Mouse (Mus musculus) neural tube, embryonic 11.5 days (tissue): ENCODE measurements around the gene Bcl11b. TPM values are rescaled to one million over a fixed set of nuclear protein-coding genes. Genes with fewer than 3 reads are reported as not detected.

Experiments
- ATAC-seq: fragments of 200-750 bp; cut with Nextera tagmentation; 2 replicates; pipeline ENCODE4 v1.8.0; 2017; ENCODE audit warnings: moderate number of reproducible peaks, mild to moderate bottlenecking, moderate TSS enrichment, moderate library complexity; ENCODE audit not compliant: insufficient read depth, low FRiP score, low TSS enrichment
- DNase-seq: peaks from one replicate; pipeline ENCODE4 v3.0.0-alpha.2; 2015; ENCODE audit warnings: low spot score
- H3K27ac ChIP-seq: fragments of 300-500 bp; sonication (generic); 2 replicates; pipeline ENCODE4 v1.5.1; 2014; ENCODE audit warnings: low read depth, mild to moderate bottlenecking, low read length
- H3K27me3 ChIP-seq: fragments of 300-500 bp; sonication (generic); 2 replicates; pipeline ENCODE4 v1.6.1; 2014; ENCODE audit warnings: mild to moderate bottlenecking, low read length, mixed read lengths; ENCODE audit not compliant: control insufficient read depth, insufficient read depth
- H3K36me3 ChIP-seq: fragments of 300-500 bp; sonication (generic); 2 replicates; pipeline ENCODE4 v1.6.1; 2014; ENCODE audit warnings: mild to moderate bottlenecking, low read length, moderate library complexity, mixed read lengths; ENCODE audit not compliant: control insufficient read depth, insufficient read depth
- H3K4me1 ChIP-seq: fragments of 300-500 bp; sonication (generic); 2 replicates; pipeline ENCODE4 v1.6.1; 2014; ENCODE audit warnings: low read length, mixed read lengths; ENCODE audit not compliant: control insufficient read depth, insufficient read depth
- H3K4me2 ChIP-seq: fragments of 300-500 bp; sonication (generic); 2 replicates; pipeline ENCODE4 v1.6.1; 2014; ENCODE audit warnings: low read depth, mild to moderate bottlenecking, moderate library complexity
- H3K4me3 ChIP-seq: fragments of 300-500 bp; sonication (generic); 2 replicates; pipeline ENCODE4 v1.5.1; 2014; ENCODE audit warnings: low read depth, low read length
- H3K9ac ChIP-seq: fragments of 300-500 bp; sonication (generic); 2 replicates; pipeline ENCODE4 v1.6.1; 2014; ENCODE audit warnings: mild to moderate bottlenecking, low read length
- H3K9me3 ChIP-seq: fragments of 300-500 bp; sonication (generic); 2 replicates; pipeline ENCODE4 v1.6.1; 2016; ENCODE audit warnings: low read length; ENCODE audit not compliant: control insufficient read depth
- WGBS: fragments of 180-500 bp; shearing (Covaris S2); extraction: QIAGEN DNeasy Blood & Tissue Kit; methylation state at CpG from one replicate; pipeline ENCODE4 v1.1.7; 2014; 5-methylcytosine and 5-hydroxymethylcytosine counted together
- polyA plus RNA-seq: library from polyadenylated mRNA; unstranded; fragments of >200 nt; fragmentation: Nextera tagmentation; extraction: Ambion mirVana; gene quantifications from 2 replicates; pipeline ENCODE4 v1.2.1, GENCODE M21; 2014

The Bcl11b gene
- polyA plus RNA-seq, 1 experiment from 2014 or later: 9.4 TPM

GRCm38 (mm10) chr12:107964396-107965085, 38.9 kb downstream of the Bcl11b start:
- 87% methylated on average over 14 of the region's 14 CpGs for WGBS
- no peak overlapping the region for H3K4me2 ChIP-seq
- no peaks in the 10 kb centered on the region; the same call in 1 of the 2 replicates for H3K36me3 ChIP-seq
- DNase-seq (no peak), ATAC-seq (no peak)
- peaks cover 28% of the 10 kb centered on the region for H3K4me1 ChIP-seq
- H3K9ac ChIP-seq: no peak overlapping the region
- H3K9me3 ChIP-seq: no peaks in the 10 kb centered on the region
- no peak overlapping the region for H3K4me3 ChIP-seq
- H3K27me3 ChIP-seq: no peaks in the 10 kb centered on the region
- H3K27ac ChIP-seq: no peak overlapping the region

- peaks cover 28% of the 10 kb centered on the region for H3K4me1 ChIP-seq
- DNase-seq: no peak
- no peaks in the 10 kb centered on the region for H3K27me3 ChIP-seq
- WGBS: 28% methylated on average over 7 of the region's 7 CpGs
- no peak overlapping the region for H3K27ac ChIP-seq
- no peaks in the 10 kb centered on the region; the same call in 1 of the 2 replicates for H3K36me3 ChIP-seq
- ATAC-seq: no peak
- H3K4me3 ChIP-seq: no peak overlapping the region
- no peak overlapping the region for H3K9ac ChIP-seq
- H3K9me3 ChIP-seq: no peaks in the 10 kb centered on the region
- H3K4me2 ChIP-seq: no peak overlapping the region
Observed at GRCm38 (mm10) chr12:107962852-107963251, 40.5 kb downstream of the Bcl11b start.

GRCm38 (mm10) chr12:107961843-107962242, 41.6 kb downstream of the Bcl11b start:
- no peaks in the 10 kb centered on the region for H3K9me3 ChIP-seq

GRCm38 (mm10) chr12:107960789-107961491, 42.5 kb downstream of the Bcl11b start:
- no peak overlapping the region for H3K9ac ChIP-seq
- H3K36me3 ChIP-seq: no peaks in the 10 kb centered on the region; the same call in 1 of the 2 replicates
- no peak overlapping the region for H3K4me3 ChIP-seq
- ATAC-seq (0 out of 2 replicates have a peak, but pooled peaks have one; percentile 21), DNase-seq (no peak)
- H3K4me2 ChIP-seq: no peak overlapping the region
- no peaks in the 10 kb centered on the region for H3K27me3 ChIP-seq
- peaks cover 27% of the 10 kb centered on the region for H3K4me1 ChIP-seq
- 57% methylated on average over 12 of the region's 12 CpGs for WGBS
- no peaks in the 10 kb centered on the region for H3K9me3 ChIP-seq
- H3K27ac ChIP-seq: no peak overlapping the region

More at GRCm38 (mm10) chr12:107961843-107962242, 41.6 kb downstream of the Bcl11b start:
- Histone ChIP-seq H3K4me2 (no peak overlapping the region), H3K4me1 (peaks cover 28% of the 10 kb centered on the region), H3K4me3 (no peak overlapping the region), H3K27me3 (no peaks in the 10 kb centered on the region), H3K36me3 (no peaks in the 10 kb centered on the region; the same call in 1 of the 2 replicates), H3K27ac (no peak overlapping the region), H3K9ac (no peak overlapping the region)
- 67% methylated on average over 15 of the region's 15 CpGs for WGBS
- DNase-seq (no peak), ATAC-seq (no peak)

- Histone ChIP-seq H3K9ac (no peak overlapping the region), H3K4me3 (no peak overlapping the region), H3K36me3 (no peaks in the 10 kb centered on the region; the same call in 1 of the 2 replicates), H3K9me3 (no peaks in the 10 kb centered on the region), H3K4me2 (no peak overlapping the region), H3K27ac (no peak overlapping the region), H3K4me1 (peaks cover 21% of the 10 kb centered on the region), H3K27me3 (no peaks in the 10 kb centered on the region)
- ATAC-seq (no peak), DNase-seq (no peak)
- 67% methylated on average over 14 of the region's 14 CpGs for WGBS
Observed at GRCm38 (mm10) chr12:107960365-107960764, 43.0 kb downstream of the Bcl11b start.

- no peak overlapping the region for H3K27ac ChIP-seq
- peaks cover 21% of the 10 kb centered on the region for H3K4me1 ChIP-seq
- H3K27me3 ChIP-seq: no peaks in the 10 kb centered on the region
- WGBS: 54% methylated on average over 8 of the region's 8 CpGs
- DNase-seq: no peak
- no peaks in the 10 kb centered on the region; the same call in 1 of the 2 replicates for H3K36me3 ChIP-seq
- ATAC-seq: no peak
- H3K4me2 ChIP-seq: no peak overlapping the region
- H3K9ac ChIP-seq: no peak overlapping the region
- H3K9me3 ChIP-seq: no peaks in the 10 kb centered on the region
- no peak overlapping the region for H3K4me3 ChIP-seq
Observed at GRCm38 (mm10) chr12:107959872-107960271, 43.5 kb downstream of the Bcl11b start.

- Histone ChIP-seq H3K4me1 (peaks cover 10% of the 10 kb centered on the region; the same call in 1 of the 2 replicates), H3K27me3 (no peaks in the 10 kb centered on the region), H3K4me3 (no peak overlapping the region), H3K4me2 (no peak overlapping the region), H3K9me3 (no peaks in the 10 kb centered on the region), H3K9ac (no peak overlapping the region; the same call in 1 of the 2 replicates), H3K27ac (no peak overlapping the region), H3K36me3 (no peaks in the 10 kb centered on the region)
- WGBS: 88% methylated on average over 16 of the region's 16 CpGs
- no peak for ATAC-seq
- no peak for DNase-seq
Observed at GRCm38 (mm10) chr12:107953044-107953684, 50.2 kb downstream of the Bcl11b start.

GRCm38 (mm10) chr12:107952318-107952724, 51.1 kb downstream of the Bcl11b start:
- Histone ChIP-seq H3K4me1 (peaks cover 10% of the 10 kb centered on the region; the same call in 1 of the 2 replicates), H3K27ac (no peak overlapping the region), H3K4me3 (no peak overlapping the region), H3K9me3 (no peaks in the 10 kb centered on the region), H3K9ac (no peak overlapping the region), H3K4me2 (no peak overlapping the region), H3K27me3 (no peaks in the 10 kb centered on the region), H3K36me3 (no peaks in the 10 kb centered on the region)
- no peak for ATAC-seq
- WGBS: 58% methylated on average over 20 of the region's 20 CpGs
- DNase-seq: peak; percentile 40
